Mouse (Mus musculus) mouse embryonic stem cell (cell line): ENCODE measurements around the gene Otub1.

Experiments used
- in situ Hi-C, 2 experiments: fragments of 300-500 bp; cut with MboI; formaldehyde crosslinking; loops; 1 replicate in 1 of 2; 3 replicates in 1 of 2; pipeline ENCODE4 v1.14.3; 2019 to 2020; ENCODE audit warnings: low sequenced_read_pairs in 2 of 2, low pct_unique_long_range_greater_than_20kb in 1 of 2, mixed read lengths in 1 of 2; ENCODE audit not compliant: unreplicated experiment in 1 of 2

Gene Otub1

GRCm38 (mm10) chr19:7205753-7206736 lies at the start of gene Otub1:
Otub1 (minus strand) TSS chr19:7206316.
- in situ Hi-C loops = no loop called here

DNA sequence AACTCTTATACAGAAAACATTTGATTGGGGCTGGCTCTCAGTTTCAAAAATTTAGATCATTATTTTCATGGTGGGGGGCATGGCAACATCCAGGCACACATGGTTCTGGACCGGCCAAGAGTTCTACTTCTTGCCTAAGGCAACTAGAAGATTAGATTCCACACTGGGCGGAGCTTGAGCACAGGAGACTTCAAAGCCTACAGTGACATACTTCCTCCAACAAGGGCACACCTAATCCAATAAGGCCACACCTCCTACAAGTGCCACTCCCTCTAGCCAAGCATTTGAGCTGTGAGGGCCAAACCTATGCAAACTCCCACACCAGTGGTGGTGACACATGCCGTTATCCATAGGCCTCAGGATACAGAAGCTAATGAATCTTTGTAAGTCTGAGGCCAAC lies 39.9 kb upstream of the Otub1 start:
- in situ Hi-C loops = no loop called here

GRCm38 (mm10) chr19:7240782-7241690 lies 34.9 kb upstream of the Otub1 start, which contains the start of gene Naa40:
Naa40 (minus strand) TSS chr19:7241183.
- in situ Hi-C loops = no loop called here

GRCm38 (mm10) chr19:7240291-7240690 lies 34.2 kb upstream of the Otub1 start:
- in situ Hi-C loops = no loop called here

GRCm38 (mm10) chr19:7239574-7239973 lies 33.5 kb upstream of the Otub1 start:
- in situ Hi-C loops = no loop called here

DNA sequence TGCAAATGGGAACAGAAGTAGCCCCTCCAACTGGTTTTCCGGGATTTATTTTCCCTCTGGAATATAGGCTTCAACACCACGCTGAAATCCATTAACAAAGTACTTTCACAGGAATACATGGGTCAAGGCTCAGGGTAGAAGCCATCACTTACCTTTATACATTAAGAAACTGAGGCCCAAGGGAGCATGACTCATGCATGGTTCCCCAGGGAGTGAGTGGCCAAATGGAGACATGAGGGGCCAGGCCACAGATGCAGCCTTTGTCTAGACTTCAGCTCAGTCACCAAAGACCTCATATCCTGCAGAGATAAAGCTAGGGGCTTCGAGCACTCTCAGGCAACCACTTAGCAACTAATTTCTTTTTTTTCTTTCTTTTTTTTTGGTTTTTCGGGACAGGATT lies 30.6 kb upstream of the Otub1 start:
- in situ Hi-C loops = no loop called here

- in situ Hi-C loops = no loop called here
These were observed 29.9 kb upstream of the Otub1 start for GRCm38 (mm10) chr19:7236011-7236410.

DNA sequence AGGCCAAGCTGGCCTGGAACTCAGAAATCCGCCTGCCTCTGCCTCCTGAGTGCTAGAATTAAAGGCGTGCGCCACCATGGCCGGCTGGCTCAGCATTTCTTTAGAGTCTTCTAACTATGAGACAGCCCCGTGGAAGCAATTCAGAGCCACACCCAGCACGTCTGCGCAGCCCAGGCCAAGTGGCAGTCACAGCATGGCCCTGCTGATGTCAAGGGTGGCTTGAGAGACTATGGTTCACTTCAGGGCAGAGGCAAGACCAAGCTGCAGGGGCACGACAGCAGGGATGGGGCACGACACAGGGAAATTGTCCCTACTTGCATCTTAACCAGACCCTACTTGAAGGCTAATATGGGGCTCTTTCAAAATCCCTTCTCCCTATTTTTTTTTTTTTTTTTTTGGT lies 29.3 kb upstream of the Otub1 start:
- in situ Hi-C loops = no loop called here

DNA sequence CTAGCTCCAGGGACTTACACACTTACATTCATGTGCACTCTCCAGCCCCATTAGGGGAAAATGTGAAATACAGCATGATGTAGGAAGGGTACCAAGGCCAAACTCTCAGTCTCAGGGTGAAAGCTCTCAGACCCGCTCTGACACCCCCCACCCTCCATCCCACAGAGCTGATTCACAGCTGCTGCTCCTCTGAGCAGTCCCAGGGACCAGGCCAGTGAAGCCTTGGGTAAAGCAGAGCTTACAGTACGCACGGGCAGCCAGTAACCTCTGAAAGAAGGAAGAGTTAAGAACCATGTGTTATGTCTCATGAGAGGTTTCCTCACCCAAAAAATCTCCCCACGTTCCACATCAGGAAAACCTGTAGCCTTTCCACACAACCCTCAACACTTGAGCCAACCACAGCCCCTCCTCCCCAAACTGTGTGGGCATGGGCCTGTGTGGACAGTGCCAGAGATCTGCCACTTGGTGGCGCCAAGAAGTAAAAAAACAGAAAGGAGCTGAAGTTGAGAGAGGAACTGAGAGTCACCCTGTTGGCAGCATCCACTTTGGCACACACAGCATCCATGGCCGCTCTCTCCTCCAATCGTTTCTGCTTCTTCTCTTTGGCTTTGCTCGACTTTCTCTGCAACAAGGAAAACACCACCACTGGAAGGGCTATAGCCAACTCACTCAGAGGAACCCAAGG lies 28.6 kb upstream of the Otub1 start:
- in situ Hi-C loops = no loop called here

- in situ Hi-C loops = no loop called here
These were observed 20.4 kb upstream of the Otub1 start for GRCm38 (mm10) chr19:7226511-7226914.

DNA sequence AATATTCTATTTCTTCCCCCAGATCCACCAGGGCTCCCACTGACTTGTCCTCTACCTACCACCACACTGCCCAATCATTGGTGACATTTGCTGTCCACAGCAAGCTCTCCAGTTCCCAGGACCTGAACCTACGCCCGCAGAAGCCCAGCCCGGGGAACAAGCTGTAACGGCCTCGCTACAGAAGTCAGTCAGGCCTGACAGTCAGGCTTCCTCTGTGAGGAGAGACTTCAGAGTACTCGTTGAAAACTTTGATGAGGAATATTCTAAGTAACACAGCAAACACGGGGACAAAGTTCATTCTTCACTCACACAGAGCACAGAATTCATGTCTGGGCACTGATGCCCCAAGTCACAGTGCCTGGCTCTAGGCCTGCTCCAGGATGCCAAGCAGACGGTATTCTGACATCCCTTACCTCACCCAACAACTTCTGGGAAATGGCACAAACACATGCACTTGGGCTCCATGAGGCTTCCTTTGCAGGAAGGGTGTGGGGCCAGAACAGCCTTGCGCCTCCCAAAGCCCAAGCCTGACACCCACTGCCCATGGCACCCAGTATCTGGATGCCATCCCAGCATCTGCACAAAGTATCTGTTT lies 19.1 kb upstream of the Otub1 start:
- in situ Hi-C loops = no loop called here

- in situ Hi-C loops = no loop called here
These were observed 18.1 kb upstream of the Otub1 start for GRCm38 (mm10) chr19:7224253-7224652.

DNA sequence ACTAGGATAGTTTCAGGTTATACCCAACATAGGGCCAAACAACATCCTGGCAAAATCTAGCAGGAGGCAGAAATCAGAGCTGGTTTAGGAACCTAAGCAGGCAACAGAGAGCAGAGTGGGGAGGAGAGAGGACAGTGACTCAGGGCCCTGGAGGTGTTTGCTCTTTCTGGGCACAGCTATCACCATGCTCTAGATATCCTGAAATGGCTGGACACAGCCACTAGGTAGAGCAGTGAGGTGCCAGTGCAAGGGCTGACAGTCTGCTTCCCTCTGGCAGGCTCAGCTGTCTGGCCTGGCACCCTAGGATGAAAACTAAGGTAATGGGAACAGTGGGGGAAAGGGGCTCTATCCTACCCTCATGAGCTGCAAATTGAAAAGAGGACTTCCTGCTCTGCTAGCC lies 17.4 kb upstream of the Otub1 start:
- in situ Hi-C loops = no loop called here

GRCm38 (mm10) chr19:7222196-7222595 lies 16.1 kb upstream of the Otub1 start:
- in situ Hi-C loops = no loop called here

GRCm38 (mm10) chr19:7218753-7219152 lies 12.6 kb upstream of the Otub1 start:
- in situ Hi-C loops = no loop called here

DNA sequence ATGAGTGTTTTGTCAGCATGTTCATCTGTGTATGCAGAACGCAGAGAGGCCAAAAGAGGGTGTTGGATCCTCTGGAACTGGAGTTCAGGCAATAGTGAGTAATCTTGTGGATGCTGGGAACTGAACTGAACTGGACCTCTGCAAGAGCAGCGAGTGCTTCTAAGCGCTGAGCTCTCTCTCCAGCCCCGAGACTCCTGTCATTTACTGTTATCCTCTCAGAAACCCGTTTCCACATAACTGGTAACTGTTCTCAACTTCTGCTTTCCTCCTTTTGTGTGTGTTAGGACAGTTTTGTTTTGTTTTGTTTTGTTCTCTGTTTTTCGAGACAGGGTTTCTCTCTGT lies 11.8 kb upstream of the Otub1 start:
- in situ Hi-C loops = no loop called here

DNA sequence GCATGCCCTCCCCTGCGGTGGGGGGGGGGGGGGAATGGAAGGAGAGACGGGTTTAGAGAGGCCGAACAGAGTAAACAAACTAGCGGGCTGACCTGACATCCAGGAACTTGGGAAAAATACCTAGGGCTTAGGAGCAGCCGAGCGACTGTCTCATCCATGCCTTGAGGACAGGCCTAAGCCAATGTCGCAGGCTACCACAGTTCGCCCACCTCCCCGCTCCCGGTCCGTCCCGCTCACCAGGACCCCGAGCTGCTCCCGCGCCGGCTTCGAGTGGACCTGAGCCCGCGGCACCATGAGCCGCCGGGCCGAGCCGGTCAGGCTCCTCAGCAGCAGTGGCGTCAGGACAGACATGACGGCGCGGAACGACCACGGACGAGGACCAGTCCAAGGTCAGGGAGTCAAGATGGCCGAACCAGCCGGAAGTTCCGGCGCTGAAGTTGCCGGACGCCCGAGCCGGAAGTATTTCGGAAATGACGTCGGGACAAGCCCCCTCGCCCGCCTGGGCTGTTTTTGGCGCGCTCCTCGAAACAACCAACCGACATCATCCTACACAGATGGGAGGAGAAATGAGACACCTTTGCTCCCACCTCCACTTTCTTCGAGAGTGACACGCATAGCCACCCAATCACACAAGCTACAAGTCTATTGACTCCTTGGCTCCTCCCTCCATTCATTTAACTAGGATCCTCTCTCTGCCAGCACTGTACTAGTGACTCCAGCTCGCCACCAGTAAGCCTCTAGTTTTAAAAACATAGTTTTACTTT lies 11.2 kb upstream of the Otub1 start, which contains the start of gene Cox8a:
TSS of gene Cox8a (minus strand) at position 455 of the 764 bp plus-strand sequence.
- in situ Hi-C loops = no loop called here

DNA sequence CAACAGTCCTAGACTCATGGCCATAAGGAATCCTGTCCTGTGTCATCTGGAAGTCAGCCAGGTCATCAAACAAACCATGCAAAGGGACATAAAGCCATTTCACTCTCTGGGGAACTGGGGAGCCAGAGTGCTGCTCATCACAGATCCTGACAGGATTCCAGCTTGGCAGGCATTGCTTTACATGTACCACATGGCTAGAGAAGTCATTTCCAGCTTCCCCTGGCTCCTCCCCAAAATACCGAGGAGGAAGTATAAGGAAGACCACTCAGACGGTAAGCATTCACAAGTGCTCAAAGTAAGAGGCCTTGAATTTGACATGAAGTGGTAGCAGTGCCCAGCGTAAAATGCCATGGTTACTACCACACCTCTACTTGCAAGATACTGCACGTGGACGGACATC lies 8.4 kb upstream of the Otub1 start:
- in situ Hi-C loops = no loop called here
